Mouse (Mus musculus) embryo, embryonic 10.5 days (tissue): Measurements from ENCODE around the gene Svs6.
"Not testable (repeated sequence)": the region's sequence is repeated elsewhere in the genome, so short reads cannot be mapped to it uniquely, and the experiment has no call there.

Experiments
- DNase-seq: peaks from one replicate; pipeline ENCODE4 v3.0.0-alpha.2; 2015; ENCODE audit warnings: low spot score

Svs6 gene

DNA sequence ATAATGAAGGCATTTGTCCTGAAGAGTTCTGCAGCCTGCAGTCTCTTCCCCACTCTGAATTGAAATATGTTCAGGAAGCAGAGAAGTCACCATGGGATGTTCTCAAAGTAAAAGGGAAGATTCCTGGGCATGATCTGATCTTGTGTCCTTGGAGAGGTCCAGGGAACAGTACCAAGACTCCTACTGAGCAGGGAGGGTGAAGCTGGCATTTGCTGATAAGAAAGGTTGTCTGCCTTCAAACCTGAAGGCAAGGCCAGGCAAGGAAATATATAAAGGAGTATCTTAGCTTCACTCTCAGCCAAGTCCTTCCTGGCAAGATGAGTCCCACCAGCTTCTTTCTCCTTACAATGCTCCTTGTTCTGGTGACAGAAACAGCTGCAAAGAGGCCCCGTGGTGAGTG, at the start of gene Svs6:
Gene Svs6, plus strand, starts transcription at position 301 of the 400 bp plus-strand sequence.
- not testable (repeated sequence) for DNase-seq

DNA sequence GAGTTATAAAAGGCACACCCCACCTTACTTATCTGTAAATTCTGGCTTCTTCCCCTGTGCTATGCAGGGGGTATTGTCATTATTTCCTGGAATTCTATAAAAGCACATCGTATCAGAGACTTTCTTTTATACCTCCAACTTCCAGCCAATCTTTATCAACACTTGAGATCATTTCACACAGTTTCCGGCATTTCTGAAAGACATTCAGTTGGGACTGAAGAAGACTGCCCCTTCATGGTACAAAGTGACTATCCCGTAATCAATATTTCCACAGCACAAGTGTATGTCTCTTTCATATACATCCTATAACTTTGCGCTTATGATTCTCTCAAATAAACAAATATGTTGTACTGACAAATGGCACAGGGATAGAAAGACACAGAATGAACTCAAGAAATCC, 38.2 kb upstream of the Svs6 start, which contains the start of gene Svs4:
Gene Svs4, minus strand, starts transcription at position 101 of the 400 bp plus-strand sequence.
- DNase-seq = no peak

DNA sequence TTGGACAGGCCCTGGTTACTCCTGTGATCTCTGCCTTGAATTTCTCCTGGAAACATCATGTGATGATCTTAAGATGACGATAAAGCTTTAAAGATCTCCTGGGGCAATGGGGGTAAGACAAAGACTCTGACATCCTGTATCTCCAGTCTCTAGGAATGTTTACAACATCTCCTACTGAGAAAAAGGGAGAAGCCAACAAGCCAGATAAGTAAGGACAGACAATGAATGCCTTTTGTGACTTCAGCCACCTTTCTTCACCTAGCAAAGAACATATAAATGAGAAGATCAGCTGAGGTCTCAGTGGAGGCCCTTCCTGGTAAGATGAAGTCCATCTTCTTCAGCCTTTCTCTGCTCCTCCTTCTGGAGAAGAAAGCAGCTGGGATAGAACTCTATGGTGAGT, 27.6 kb upstream of the Svs6 start, which contains the start of gene Svs3a:
Gene Svs3a, plus strand, starts transcription at position 301 of the 400 bp plus-strand sequence.
- not testable (repeated sequence) for DNase-seq

DNA sequence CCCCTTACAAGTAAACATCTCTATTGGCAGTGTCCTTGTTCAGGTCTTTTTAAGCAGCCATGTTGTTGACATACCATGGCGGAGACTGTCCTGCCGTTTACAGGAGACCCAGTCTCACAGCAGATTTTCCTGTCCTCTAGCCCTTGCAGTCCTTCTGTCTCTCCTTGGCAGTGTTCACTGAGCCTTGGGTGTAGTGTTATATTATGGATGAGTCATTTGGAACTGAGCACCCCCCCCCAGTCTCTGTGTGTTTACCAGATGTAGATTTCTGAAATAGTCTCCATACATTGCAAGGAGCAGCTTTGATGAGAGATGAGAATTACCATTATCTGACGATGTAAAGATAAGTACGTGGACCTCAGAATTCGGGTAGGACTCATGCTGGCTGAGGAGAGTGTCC, 4.0 kb upstream of the Svs6 start:
- DNase-seq = no peak

DNA sequence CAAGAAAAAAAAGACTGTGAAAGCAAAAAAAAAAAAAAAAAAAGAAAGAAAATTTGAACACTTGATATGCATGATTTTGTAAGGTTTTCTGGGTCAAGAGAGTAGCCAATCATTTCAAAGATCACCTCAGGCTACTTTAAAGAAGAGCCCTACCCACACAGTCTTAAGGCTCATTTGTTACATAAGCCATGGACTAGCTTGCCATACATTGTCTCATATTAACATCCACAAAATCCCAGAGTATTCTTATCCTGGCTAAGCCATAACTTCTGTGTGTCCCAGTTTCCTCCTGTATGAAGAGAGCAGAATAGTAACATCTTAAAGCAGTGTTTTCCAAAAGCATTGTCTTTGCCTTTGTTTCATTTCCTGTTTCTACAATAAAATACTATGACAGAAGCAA, 1.1 kb upstream of the Svs6 start:
- DNase-seq = not testable (repeated sequence)

DNA sequence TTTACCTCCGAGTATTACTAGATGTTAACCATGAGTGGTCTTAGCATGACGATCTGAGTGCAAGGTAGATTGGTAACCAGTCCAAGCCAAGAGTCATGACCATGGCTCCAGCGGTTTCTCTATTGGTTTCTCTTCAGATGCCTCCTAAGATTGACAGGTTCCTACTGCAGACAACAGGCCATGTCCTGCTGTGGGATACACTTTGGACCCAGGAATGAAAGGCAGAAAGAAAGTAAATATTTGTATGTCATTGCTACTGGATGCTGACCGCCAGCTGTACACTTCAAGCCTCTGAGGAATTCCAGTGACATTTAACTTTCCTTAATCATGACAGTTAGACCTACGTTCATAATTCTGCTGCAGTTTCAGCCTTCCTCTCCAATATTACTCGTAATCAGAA, 4.4 kb downstream of the Svs6 start:
- DNase-seq = no peak

DNA sequence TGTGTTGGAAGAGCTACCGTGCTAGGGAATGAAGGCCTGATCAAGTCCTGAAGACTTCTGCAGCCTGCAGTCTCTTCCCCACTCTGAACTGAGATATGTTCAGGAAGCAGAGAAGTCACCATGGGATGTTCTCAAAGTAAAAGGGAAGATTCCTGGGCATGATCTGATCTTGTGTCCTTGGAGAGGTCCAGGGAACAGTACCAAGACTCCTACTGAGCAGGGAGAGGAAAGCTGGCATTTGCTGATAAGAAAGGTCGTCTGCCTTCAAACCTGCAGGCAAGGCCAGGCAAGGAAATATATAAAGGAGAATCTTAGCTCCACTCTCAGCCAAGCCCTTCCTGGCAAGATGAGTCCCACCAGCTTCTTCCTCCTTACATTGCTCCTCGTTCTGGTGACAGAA, 15.9 kb downstream of the Svs6 start, which contains the start of gene Svs5:
Gene Svs5, plus strand, starts transcription at position 301 of the 400 bp plus-strand sequence.
- not testable (repeated sequence) for DNase-seq

DNA sequence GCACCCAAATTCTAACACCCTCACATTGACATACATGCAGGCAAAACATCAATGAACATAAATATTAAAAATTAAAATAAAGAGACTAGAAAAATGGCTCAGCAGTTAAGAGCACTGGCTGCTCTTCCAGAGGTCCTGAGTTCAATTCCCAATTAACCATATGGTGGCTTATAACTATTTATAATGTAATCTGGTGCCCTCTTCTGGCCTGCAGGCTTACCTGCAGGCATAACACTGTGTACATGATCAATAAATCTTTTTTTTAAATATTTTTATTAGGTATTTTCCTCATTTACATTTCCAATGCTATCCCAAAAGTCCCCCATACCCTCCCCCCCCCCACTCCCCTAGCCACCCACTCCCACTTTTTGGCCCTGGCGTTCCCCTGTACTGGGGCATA, 27.2 kb downstream of the Svs6 start:
- not testable (repeated sequence) for DNase-seq

DNA sequence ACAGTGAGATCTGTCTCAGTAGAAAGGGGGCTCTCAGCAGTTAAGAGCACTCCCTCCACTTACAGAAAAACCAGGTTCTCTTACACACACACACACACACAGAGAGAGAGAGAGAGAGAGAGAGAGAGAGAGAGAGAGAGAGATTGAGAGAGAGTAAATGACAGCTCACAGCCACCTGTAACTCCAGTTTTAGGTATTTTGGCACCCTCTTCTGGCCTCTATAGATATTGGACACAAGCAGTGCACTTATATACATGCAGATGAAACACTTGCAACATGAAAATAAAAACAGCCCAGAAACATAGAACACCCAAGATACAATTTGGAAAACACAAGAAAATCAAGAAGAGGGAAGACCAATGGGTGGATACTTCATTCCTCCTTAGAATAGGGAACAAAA, 31.1 kb downstream of the Svs6 start:
- DNase-seq = not testable (repeated sequence)

DNA sequence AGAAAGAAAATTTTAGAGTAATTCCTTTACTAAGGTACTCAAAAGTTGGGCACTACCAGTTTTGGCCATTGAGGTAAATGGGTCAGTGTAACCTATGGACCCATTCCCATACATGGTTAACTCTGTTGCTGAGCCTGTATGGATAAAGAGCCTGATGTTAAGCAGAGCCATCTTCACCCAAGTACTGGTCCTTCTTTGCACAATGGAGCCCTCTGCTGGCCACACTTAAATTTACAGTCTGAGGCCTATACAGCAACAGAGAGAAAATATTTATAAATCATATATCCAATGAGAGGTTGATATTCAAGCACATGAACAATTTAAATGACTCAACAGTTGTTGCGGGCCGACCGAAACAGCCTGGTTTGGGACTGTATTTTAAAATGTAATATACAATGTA, 32.4 kb downstream of the Svs6 start:
- peak; percentile 62 for DNase-seq

DNA sequence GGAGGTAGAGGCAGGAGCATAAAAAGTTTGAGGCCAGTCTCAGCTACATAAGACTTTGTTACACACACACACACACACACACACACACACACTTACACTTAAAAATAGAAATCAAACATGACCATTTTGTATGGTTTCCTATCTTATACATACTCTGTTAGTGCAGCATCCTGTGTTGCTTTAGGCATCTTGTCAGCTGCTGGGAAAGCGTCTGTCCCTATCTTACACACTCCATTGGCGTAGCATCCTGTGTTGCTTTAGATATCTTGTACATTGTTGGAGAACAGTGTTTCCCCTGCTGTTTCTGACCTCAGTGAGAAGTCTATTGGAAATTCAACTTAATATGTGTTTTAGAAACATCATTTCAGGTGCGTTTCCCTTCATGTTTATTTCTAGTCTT, 36.1 kb downstream of the Svs6 start:
- no peak for DNase-seq

DNA sequence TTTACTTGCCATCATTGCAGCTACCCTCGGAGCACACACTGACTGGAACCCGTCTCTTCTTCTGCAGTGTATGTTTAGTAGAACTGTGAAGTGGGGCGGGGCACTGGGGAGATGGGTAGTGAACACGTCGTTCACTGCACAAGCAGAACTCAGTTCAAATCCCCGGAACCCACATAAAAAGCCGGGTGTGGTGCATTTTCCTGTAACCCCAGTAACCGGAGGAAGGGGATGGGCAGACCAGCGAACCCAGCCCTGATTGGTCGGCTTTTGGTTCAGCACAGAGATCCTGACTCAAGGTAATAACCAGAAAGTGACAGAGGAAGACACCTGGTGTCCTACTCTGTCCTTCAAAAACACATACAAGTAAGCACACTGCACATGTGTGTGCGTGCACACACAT, 36.8 kb downstream of the Svs6 start:
- no peak for DNase-seq

DNA sequence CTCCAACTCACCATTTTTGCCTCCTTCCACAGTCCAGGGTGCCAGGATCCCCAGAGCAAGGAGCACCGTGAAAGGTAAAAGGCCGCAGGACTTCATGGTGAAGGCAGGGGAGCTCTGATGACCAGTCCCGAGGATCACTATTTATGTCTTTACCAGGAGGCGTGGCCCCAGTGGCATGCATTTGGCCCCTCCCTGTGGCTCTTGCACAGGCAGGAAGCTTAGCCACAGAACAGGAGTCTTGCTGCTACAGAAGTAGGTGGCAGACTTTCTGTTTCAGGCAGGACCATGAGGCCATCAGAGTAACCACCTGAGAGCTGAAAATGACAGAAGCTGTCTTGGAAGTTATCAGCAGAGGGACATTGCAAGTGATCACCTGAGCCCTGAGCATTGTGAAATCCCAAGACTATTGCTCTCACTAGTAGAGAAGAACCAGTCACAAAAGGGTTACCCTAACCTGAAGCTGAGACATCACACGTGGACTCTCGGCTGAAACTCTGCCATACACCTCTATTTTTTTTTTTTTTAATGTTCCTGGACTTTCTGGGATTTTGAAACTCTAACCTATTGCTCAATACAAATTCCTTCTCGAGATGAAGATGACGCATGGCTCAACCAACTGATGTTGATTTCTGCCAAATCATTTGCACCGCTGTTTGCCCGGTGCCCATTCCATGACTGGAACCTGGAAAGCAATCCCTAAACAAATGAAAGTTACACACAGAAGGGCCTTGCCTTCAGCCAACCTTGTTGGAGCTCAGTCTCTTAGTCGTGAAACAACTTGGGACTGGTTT, 39.8 kb downstream of the Svs6 start:
- no peak for DNase-seq

DNA sequence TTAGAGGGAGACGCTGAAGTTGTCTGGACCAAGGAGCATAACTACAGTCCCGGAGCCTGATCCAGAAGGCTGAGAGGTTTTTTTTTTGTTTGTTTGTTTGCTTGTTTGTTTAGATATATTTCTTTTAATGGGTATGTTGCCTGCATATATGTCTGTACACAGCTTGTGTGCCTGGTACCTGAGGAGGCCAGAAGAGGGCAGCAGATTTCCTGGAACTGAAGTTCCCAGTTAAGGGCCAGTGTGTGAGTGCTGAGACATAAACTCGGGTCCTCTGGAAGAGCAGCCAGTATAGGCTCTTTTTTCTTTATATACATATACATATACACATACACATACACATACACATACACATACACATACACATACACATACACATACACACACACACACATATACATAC, 41.8 kb downstream of the Svs6 start:
- DNase-seq = no peak

DNA sequence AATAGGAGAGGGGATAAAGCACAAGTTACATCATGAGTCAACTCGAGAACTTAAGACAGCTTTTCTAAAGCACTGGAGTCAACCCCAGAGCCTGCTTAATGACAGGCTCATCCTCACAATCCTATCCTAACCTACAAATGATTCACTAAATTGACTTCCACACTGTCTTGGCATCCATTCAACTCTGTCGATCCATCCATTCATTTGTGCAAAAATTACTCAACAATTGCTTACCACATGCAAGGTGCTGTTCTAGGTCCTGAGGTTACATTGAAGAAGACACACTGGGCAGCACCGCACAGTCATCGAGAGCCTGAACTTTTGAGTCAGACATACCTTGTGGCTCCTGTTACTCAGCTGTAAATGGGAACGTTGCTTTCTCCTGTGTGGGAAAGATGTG, 42.5 kb downstream of the Svs6 start:
- DNase-seq = no peak

DNA sequence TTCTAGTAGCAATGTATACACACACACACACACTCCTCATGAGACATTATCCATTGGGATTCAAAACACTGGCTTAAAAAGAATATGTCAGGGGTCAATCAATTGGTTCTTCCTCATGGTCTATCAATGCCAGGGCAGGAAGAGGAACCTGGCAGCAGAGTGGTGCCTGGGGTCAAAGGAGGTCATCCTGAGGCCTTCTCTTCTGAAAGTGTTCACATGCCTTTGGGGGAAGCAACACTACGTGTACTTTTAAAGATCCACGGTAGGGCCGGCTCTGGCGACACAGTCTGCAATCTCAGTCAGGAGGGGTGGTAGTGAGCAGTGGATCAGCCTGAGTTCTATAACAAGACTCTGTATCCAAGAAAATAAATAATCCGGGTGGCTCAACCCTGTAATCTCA, 43.1 kb downstream of the Svs6 start:
- no peak for DNase-seq

DNA sequence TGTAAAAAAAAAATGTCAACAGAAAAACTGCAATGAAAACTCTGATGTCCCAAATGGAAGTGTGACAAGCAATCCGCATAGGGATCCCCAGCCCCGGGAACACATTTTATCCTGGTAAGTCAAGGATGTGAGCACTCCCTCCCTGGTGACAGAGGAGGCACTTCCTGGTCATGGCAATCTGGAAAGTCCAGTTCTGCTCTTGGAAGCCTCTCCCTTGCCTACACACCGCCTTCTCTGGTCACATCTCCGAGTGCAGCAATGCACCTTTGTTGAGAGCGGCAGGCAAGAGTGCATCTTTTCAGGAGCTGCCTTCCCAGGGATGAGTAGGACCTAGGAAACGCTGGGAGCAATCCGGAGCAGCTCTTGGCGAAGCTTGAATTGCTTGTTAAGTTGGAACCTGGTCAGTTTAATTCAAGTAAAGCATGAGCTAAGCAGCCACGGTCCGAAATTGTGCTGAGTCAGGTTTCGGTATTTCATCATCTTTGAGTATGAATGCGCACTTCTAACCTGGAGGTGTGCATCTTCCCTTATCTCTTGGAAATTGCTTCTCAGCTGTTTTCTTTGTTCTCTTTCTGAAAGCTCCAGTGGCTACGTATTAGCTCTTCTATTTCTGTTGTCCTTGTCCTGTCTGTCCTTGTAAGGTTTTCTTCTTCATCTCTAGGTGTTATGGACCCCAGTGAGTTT, 44.6 kb downstream of the Svs6 start:
- DNase-seq = no peak

DNA sequence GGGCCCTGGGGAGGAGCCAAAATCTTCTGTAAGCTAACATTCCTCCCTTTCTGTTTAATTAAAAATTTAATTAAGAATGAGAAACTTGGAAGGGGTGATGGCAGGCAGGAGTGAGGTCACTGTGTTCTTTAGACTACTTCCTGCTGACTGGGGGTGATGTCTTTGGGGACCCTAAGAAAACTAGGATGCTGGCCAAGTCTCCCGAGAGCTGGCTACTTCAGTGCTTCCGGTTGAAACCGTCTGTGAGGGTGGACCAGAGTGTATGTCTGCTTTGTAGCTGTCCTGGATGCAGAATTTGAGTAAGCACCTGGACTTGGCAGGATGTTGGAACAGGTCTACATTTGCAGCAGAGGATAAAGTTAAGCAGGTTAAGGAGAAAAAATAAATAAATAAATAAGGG, 50.4 kb downstream of the Svs6 start:
- no peak for DNase-seq
